Mouse (Mus musculus) small intestine, adult 2 months (tissue): Measurements from ENCODE around the gene Ddx19b.

Source experiments
- CTCF ChIP-seq: fragments of 200-500 bp; IDR thresholded peaks from 2 replicates; pipeline ENCODE4 v1.5.1; 2012; ENCODE audit warnings: low read depth, mild to moderate bottlenecking, control low read depth, inconsistent platforms, low read length, moderate library complexity, mixed read lengths; ENCODE audit not compliant: insufficient replicate concordance, insufficient read length; ENCODE audit errors: extremely low read depth
- POLR2A ChIP-seq: fragments of 200-500 bp; IDR thresholded peaks from 2 replicates; pipeline ENCODE4 v1.6.1; 2012; ENCODE audit warnings: low read depth, mild to moderate bottlenecking, control low read depth, inconsistent platforms, low read length, moderate library complexity

- no peak for TF ChIP-seq CTCF
- TF ChIP-seq POLR2A: no peak
Measured at GRCm38 (mm10) chr8:111036591-111036990, 5.0 kb upstream of the Ddx19b start.
